Mouse (Mus musculus): ENCODE results near the gene Slc51b.

DNA sequence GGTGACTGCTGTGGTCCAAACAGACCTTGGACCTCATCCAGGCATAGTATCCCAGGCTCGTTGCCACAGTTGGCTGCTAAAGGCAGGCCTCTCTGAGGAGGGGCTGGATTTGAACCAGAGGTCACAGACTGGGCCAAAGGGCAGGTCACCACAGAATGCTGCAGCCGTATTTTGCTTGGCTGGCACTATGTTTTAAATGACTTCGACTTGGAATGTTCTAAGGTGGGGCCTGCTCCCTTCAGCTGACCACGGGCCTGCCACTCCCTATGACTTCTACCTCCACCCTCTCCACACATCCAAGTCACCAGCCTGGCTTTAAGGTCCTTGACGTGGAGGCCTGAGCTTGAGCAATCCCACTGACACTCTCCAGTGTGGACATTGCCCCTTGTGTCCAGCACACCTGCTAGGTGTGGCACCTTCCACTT lies 13.9 kb downstream of the Slc51b start:
- TF ChIP-seq POLR2A (IDR thresholded peaks at IDR 0.05; ENCODE audit: insufficient read length, low read depth) (no peak), E2F4 (IDR thresholded peaks at IDR 0.05; ENCODE audit: insufficient read depth) (no peak), SRF (IDR thresholded peaks at IDR 0.05; ENCODE audit: control insufficient read depth, insufficient read length, low read depth) (no peak), CEBPB (IDR thresholded peaks at IDR 0.05; ENCODE audit: insufficient read depth, poor library complexity, severe bottlenecking) (peak; percentile 14; the same call in 1 of the 2 replicates), MYOD1 (IDR thresholded peaks at IDR 0.05; ENCODE audit: control insufficient read depth in 1 of 3, insufficient read length in 2 of 3, low read depth in 2 of 3) (no peak), MAX (IDR thresholded peaks at IDR 0.05; ENCODE audit: low read depth) (no peak)

Measured in myocyte (in vitro differentiated cells).